Mouse (Mus musculus): ENCODE measurements at regions not wholly inside any gene's neighbourhood (a gene's known extent, or its start where the extent isn't known, plus 50 kb on each side); places are given as distances from the start of the nearest gene placed in this dataset.

DNA sequence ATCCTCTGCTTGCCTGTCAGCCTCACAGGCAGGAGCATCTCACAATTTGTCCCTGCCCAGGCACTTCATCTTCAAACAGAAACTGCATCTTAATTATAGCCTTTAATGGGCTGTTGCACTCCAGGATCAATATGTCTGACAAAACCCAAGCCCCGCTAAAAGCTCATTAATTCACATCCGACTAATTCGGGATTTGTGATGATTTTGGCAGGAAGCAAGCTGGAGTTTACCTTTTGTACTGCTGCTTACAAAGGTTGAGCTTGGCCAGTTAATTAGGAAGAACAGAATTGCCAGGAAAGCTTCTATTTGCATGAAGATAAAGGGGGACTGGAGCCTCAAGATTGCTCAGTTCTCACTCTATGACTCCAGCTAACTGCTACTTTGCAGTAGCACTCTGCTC lies 596.6 kb upstream of the Sptlc3 start:
- DNase-seq (ENCODE audit: low spot score) (no peak), ATAC-seq (ENCODE audit: insufficient read depth, low FRiP score, low TSS enrichment) (no peak)
- WGBS, result 27% methylated on average over 3 of the region's 3 CpGs
- Histone ChIP-seq H3K4me3 (ENCODE audit: low read depth, low read length) (no peak overlapping the region), H3K9me3 (ENCODE audit: control insufficient read depth, low read length) (no peaks in the 10 kb centered on the region), H3K4me2 (ENCODE audit: low read depth) (no peak overlapping the region), H3K27me3 (ENCODE audit: control insufficient read depth, insufficient read depth, low read length) (no peaks in the 10 kb centered on the region), H3K27ac (ENCODE audit: low read depth, low read length) (no peak overlapping the region), H3K9ac (ENCODE audit: low read length) (no peak overlapping the region), H3K4me1 (ENCODE audit: control insufficient read depth, insufficient read depth, low read length) (no peaks in the 10 kb centered on the region), H3K36me3 (ENCODE audit: control insufficient read depth, insufficient read depth, low read length) (no peaks in the 10 kb centered on the region)

DNA sequence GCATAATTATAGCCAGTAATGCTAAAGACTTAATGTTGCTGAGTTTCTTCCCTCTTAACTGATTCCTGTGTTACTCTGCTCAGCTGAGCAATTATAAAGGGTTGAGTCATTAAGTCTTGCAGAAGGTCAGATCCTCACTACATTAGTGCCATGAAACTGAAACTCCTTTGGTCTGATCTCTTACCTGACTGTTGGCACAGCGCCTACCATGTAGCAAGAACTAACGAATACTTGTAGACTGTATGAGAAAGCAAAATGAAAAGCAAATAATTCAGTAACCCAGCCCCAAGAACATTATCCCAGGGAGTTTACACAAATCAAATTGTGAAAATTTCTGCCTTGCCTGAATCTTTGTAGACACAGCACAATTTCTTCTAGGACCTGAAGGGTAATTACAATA lies 556.5 kb upstream of the Sptlc3 start:
- Histone ChIP-seq H3K9ac (ENCODE audit: low read length) (no peak overlapping the region), H3K4me1 (ENCODE audit: control insufficient read depth, insufficient read depth, low read length) (no peaks in the 10 kb centered on the region), H3K9me3 (ENCODE audit: control insufficient read depth, low read length) (no peaks in the 10 kb centered on the region), H3K4me2 (ENCODE audit: low read depth) (no peak overlapping the region), H3K4me3 (ENCODE audit: low read depth, low read length) (no peak overlapping the region), H3K36me3 (ENCODE audit: control insufficient read depth, insufficient read depth, low read length) (no peaks in the 10 kb centered on the region), H3K27me3 (ENCODE audit: control insufficient read depth, insufficient read depth, low read length) (no peaks in the 10 kb centered on the region), H3K27ac (ENCODE audit: low read depth, low read length) (no peak overlapping the region)
- ATAC-seq (ENCODE audit: insufficient read depth, low FRiP score, low TSS enrichment), result no peak
- no peak for DNase-seq (ENCODE audit: low spot score)
- 95% methylated on average over 2 of the region's 2 CpGs for WGBS

DNA sequence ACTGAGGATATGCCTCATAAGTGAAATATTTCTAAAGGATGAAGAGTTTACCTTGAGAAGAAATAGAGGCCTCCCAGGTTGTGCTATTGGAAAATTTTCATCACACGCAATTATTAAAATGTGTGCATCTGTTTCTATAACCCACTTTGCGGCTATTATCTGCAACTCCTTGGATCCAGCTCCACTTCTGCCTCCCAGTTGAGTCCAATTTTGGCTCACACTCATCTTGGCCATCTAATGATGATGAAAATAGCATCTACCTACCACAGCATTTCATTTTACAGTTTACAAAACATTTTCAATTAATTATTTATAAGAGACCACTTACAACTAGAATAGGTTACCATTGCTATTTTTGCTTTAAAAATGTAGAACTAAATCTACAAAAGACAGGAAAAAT lies 554.3 kb upstream of the Sptlc3 start:
- no peak overlapping the region for H3K4me2 ChIP-seq (ENCODE audit: low read depth)
- H3K9me3 ChIP-seq (ENCODE audit: control insufficient read depth, low read length), result no peaks in the 10 kb centered on the region
- no peaks in the 10 kb centered on the region for H3K27me3 ChIP-seq (ENCODE audit: control insufficient read depth, insufficient read depth, low read length)
- H3K9ac ChIP-seq (ENCODE audit: low read length), result no peak overlapping the region
- WGBS, result 87% methylated on average over 2 of the region's 2 CpGs
- no peak overlapping the region for H3K27ac ChIP-seq (ENCODE audit: low read depth, low read length)
- DNase-seq (ENCODE audit: low spot score) (no peak), ATAC-seq (ENCODE audit: insufficient read depth, low FRiP score, low TSS enrichment) (no peak)
- no peaks in the 10 kb centered on the region for H3K36me3 ChIP-seq (ENCODE audit: control insufficient read depth, insufficient read depth, low read length)
- H3K4me3 ChIP-seq (ENCODE audit: low read depth, low read length), result no peak overlapping the region
- H3K4me1 ChIP-seq (ENCODE audit: control insufficient read depth, insufficient read depth, low read length), result no peaks in the 10 kb centered on the region

DNA sequence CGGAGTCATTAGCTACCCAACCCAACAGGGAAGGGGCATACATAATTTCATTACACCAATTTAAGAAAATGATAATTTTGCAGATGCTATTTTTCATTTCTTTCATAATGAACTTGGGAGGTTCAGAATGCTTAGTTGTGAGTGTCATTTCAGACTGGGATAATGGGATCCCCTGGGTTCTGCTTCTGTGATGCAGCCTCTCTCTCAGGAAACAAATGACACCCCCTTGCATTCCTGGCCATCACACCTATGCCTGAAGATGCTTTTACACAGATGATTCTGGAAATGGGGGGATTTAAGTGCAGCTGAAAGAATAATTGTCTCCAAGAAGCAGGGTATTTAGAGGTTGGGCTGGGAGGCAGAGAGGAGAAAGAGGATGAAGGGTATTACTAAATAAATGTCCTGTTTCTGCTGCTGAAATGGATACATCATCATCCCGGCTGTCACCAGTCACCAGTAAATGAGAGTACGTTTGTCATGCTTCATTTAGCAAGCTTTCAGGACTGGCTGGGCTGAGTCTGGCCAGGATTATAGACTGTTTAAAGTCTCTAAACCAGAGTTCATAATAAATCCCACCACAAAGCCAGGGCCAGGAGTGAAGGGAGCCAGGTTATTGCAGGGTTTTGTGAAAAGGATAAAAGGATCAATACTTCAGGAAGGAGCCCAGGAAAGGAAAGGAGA lies 527.5 kb upstream of the Sptlc3 start:
- Histone ChIP-seq H3K9ac (ENCODE audit: low read length) (no peak overlapping the region), H3K4me3 (ENCODE audit: low read depth, low read length) (no peak overlapping the region), H3K27me3 (ENCODE audit: control insufficient read depth, insufficient read depth, low read length) (no peaks in the 10 kb centered on the region), H3K36me3 (ENCODE audit: control insufficient read depth, insufficient read depth, low read length) (no peaks in the 10 kb centered on the region), H3K27ac (ENCODE audit: low read depth, low read length) (no peak overlapping the region), H3K4me2 (ENCODE audit: low read depth) (no peak overlapping the region), H3K4me1 (ENCODE audit: control insufficient read depth, insufficient read depth, low read length) (no peaks in the 10 kb centered on the region), H3K9me3 (ENCODE audit: control insufficient read depth, low read length) (no peaks in the 10 kb centered on the region)
- DNase-seq (ENCODE audit: low spot score) (peak; percentile 24), ATAC-seq (ENCODE audit: insufficient read depth, low FRiP score, low TSS enrichment) (0 out of 2 replicates have a peak, but pooled peaks have one; percentile 20)
- 39% methylated on average over 3 of the region's 3 CpGs for WGBS

DNA sequence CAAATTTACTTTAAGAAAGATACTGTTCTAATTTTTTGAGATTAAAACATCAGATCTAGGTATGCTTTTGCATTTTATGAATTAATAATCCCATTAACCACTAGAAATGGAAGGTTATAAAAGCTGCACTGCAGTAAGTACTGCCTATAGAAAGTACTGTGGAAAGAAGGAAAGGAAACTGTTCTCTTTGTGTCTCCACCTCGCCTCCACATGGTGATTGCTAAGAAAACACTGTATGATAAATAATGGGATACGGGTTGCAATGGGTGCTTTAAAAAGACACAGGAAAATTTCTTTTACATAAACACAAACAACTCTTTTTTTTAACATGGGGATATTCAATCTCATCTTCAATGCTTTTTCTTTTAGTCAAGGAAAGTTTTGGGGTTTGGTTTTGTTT lies 519.2 kb upstream of the Sptlc3 start:
- H3K36me3 ChIP-seq (ENCODE audit: control insufficient read depth, insufficient read depth, low read length), result no peaks in the 10 kb centered on the region
- H3K4me3 ChIP-seq (ENCODE audit: low read depth, low read length), result no peak overlapping the region
- no peaks in the 10 kb centered on the region for H3K27me3 ChIP-seq (ENCODE audit: control insufficient read depth, insufficient read depth, low read length)
- H3K27ac ChIP-seq (ENCODE audit: low read depth, low read length), result no peak overlapping the region
- H3K9ac ChIP-seq (ENCODE audit: low read length), result no peak overlapping the region
- 48% methylated on average over 2 of the region's 2 CpGs for WGBS
- no peak for ATAC-seq (ENCODE audit: insufficient read depth, low FRiP score, low TSS enrichment)
- no peaks in the 10 kb centered on the region for H3K4me1 ChIP-seq (ENCODE audit: control insufficient read depth, insufficient read depth, low read length)
- no peak for DNase-seq (ENCODE audit: low spot score)
- H3K4me2 ChIP-seq (ENCODE audit: low read depth), result no peak overlapping the region
- no peaks in the 10 kb centered on the region for H3K9me3 ChIP-seq (ENCODE audit: control insufficient read depth, low read length)

DNA sequence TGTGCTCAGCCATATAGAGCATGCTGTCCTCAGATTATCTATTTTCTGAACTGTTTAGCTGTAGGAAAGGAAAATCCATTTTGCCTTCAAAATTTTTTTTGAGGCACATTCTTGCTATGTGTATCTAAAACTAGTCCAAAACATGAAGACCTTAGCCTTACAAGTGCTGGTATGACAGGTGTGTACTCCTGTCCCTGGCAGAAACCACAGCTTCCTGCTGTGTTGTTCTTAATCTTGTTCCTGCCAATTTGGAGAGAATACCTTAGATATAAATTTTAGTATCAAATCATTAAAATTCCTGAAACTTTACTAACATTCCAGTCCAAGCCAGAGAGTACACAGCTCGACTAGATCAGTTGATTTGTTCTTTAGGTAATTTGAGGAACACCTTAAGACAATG lies 503.7 kb upstream of the Sptlc3 start:
- Histone ChIP-seq H3K4me1 (ENCODE audit: control insufficient read depth, insufficient read depth, low read length) (no peaks in the 10 kb centered on the region), H3K4me2 (ENCODE audit: low read depth) (no peak overlapping the region), H3K9me3 (ENCODE audit: control insufficient read depth, low read length) (no peaks in the 10 kb centered on the region), H3K27ac (ENCODE audit: low read depth, low read length) (no peak overlapping the region), H3K36me3 (ENCODE audit: control insufficient read depth, insufficient read depth, low read length) (no peaks in the 10 kb centered on the region), H3K9ac (ENCODE audit: low read length) (no peak overlapping the region), H3K27me3 (ENCODE audit: control insufficient read depth, insufficient read depth, low read length) (no peaks in the 10 kb centered on the region), H3K4me3 (ENCODE audit: low read depth, low read length) (no peak overlapping the region)
- DNase-seq (ENCODE audit: low spot score) (no peak), ATAC-seq (ENCODE audit: insufficient read depth, low FRiP score, low TSS enrichment) (no peak)
- WGBS, result 60% methylated on average over 1 of the region's 1 CpGs

DNA sequence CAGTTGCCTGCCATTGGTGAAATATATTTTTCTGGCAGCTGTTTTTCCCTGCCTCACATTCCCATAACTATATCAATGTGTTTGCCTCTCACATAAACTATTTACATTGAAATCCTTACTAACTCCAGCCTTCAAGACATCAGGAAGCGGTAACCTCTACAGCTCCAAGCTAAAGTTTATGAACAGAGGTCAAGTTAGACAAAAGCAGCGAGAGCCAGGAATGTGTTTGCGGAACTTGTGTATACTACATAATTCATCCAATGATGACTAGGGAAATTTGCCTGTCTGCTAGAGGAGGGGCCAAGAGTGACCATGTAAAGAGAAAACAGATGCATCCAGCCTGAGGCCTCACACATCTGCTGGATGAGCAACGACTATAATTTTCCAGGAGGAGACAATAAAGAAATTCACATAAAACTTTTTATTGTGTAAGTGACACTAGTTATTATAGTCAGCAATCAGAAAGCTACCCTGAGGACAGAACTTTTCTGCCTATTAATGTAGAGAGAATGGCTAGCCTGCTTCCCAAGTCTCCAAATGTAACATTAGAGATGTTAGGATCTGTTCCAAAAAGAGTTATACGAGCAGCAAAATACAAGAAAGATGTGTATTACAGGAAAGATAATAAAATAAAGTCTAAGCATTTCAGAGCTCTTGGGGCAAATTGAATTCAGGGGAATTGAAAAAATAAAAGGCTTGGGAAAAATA lies 461.5 kb upstream of the Sptlc3 start:
- 67% methylated on average over 5 of the region's 5 CpGs for WGBS
- no peaks in the 10 kb centered on the region for H3K27me3 ChIP-seq (ENCODE audit: control insufficient read depth, insufficient read depth, low read length)
- DNase-seq (ENCODE audit: low spot score) (no peak), ATAC-seq (ENCODE audit: insufficient read depth, low FRiP score, low TSS enrichment) (no peak)
- no peaks in the 10 kb centered on the region for H3K4me1 ChIP-seq (ENCODE audit: control insufficient read depth, insufficient read depth, low read length)
- no peaks in the 10 kb centered on the region for H3K36me3 ChIP-seq (ENCODE audit: control insufficient read depth, insufficient read depth, low read length)
- no peak overlapping the region for H3K27ac ChIP-seq (ENCODE audit: low read depth, low read length)
- H3K9me3 ChIP-seq (ENCODE audit: control insufficient read depth, low read length), result no peaks in the 10 kb centered on the region
- H3K9ac ChIP-seq (ENCODE audit: low read length), result no peak overlapping the region
- no peak overlapping the region for H3K4me3 ChIP-seq (ENCODE audit: low read depth, low read length)
- H3K4me2 ChIP-seq (ENCODE audit: low read depth), result no peak overlapping the region

DNA sequence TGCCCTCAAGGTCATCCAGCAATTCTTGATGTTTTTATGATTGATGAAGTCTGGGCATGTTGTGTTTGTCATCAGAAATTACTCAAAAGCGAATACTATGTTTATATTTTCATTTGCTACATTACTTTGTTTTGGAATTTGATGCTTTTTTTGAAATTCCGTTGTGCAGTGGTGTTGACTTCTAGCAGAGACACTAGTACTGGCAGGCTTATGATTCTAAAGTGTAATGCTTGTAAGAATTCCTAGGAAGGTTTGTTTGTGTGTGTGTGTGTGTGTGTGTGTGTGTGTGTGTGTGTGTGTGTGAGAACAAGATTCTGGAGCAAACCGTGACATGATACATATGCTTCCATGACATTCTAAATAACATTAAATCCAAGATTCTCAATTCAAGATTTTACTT lies 458.9 kb upstream of the Sptlc3 start:
- no peaks in the 10 kb centered on the region for H3K9me3 ChIP-seq (ENCODE audit: control insufficient read depth, low read length)
- DNase-seq (ENCODE audit: low spot score) (no peak), ATAC-seq (ENCODE audit: insufficient read depth, low FRiP score, low TSS enrichment) (no peak)
- no peak overlapping the region for H3K4me3 ChIP-seq (ENCODE audit: low read depth, low read length)
- H3K27me3 ChIP-seq (ENCODE audit: control insufficient read depth, insufficient read depth, low read length), result no peaks in the 10 kb centered on the region
- H3K27ac ChIP-seq (ENCODE audit: low read depth, low read length), result no peak overlapping the region
- H3K9ac ChIP-seq (ENCODE audit: low read length), result no peak overlapping the region
- WGBS, result 88% methylated on average over 3 of the region's 3 CpGs
- H3K36me3 ChIP-seq (ENCODE audit: control insufficient read depth, insufficient read depth, low read length), result no peaks in the 10 kb centered on the region
- no peaks in the 10 kb centered on the region for H3K4me1 ChIP-seq (ENCODE audit: control insufficient read depth, insufficient read depth, low read length)
- H3K4me2 ChIP-seq (ENCODE audit: low read depth), result no peak overlapping the region

DNA sequence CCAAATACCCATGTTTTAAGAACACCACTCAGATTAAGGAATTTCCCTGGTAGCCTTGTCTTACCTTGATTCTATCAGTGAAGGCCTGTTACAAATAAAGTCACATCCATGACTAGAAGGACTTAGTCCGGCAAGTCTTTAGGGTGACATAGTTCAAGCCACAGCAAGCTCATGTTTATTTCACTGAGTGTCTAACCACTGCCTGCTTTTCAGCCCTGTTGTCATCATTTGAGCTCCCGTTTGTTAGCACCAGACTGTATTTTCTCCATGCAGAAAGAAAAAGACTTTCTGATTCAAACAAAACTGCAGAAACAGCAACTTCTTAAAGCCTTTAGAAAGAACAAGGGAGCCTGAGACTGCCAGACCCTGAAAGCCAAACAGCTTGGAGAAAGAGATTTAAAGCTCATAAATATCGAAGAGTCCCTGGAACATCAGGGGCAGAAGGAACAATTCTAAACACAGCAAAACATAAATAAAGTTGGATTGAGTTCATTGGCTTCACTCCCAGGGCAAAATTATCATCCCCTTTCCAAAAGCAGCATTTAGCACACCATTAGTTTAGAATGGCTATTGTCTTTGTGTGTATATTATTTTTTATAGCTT lies 451.9 kb upstream of the Sptlc3 start:
- 86% methylated on average over 3 of the region's 3 CpGs for WGBS
- Histone ChIP-seq H3K27ac (ENCODE audit: low read depth, low read length) (no peak overlapping the region), H3K4me3 (ENCODE audit: low read depth, low read length) (no peak overlapping the region), H3K36me3 (ENCODE audit: control insufficient read depth, insufficient read depth, low read length) (no peaks in the 10 kb centered on the region), H3K4me2 (ENCODE audit: low read depth) (no peak overlapping the region), H3K4me1 (ENCODE audit: control insufficient read depth, insufficient read depth, low read length) (no peaks in the 10 kb centered on the region), H3K9me3 (ENCODE audit: control insufficient read depth, low read length) (no peaks in the 10 kb centered on the region), H3K9ac (ENCODE audit: low read length) (no peak overlapping the region), H3K27me3 (ENCODE audit: control insufficient read depth, insufficient read depth, low read length) (no peaks in the 10 kb centered on the region)
- ATAC-seq (ENCODE audit: insufficient read depth, low FRiP score, low TSS enrichment) (no peak), DNase-seq (ENCODE audit: low spot score) (no peak)

All from neural tube, embryonic 11.5 days (tissue).